ENCODE assay signal across 23 mouse cellular contexts in the genomic region with DNA sequence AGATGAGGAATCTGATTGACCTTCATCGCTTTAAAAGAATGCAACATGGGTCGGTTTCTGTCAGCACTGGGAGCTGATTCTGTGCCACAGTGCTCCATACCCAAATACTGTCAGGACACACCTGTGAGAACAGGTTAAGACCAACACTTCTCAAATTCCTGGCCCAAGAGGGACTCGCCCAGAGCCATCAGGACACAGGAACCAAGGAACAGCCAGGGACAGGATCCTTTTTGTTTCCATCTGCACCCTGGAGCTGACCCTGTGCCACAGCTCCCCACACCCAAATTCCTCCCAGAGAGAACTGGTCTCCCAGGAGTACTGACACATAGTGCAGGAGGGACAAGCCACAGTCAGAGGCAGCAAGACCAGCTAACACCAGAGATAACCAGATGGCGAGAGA.
"Had no signal": no experiment of that assay in that cellular context is flagged by ENCODE, and none has a peak within 500 bp of the region (broad histone marks: within the 10 kb centered on the region; RNA-seq: fewer than 3 reads in every experiment).

No protein-coding gene starts in this region.

- H3K27ac ChIP-seq: hindbrain, embryonic 13.5 days; hindbrain, embryonic 15.5 days; hindbrain, postnatal 0 days; intestine, embryonic 15.5 days; kidney, embryonic 15.5 days; kidney, postnatal 0 days; limb, embryonic 13.5 days; limb, embryonic 15.5 days; liver, embryonic 12.5 days; liver, embryonic 14.5 days had no signal

- H3K4me3 ChIP-seq: heart, embryonic 12.5 days; hindbrain, embryonic 13.5 days; hindbrain, embryonic 15.5 days; intestine, embryonic 15.5 days; kidney, embryonic 15.5 days; limb, embryonic 13.5 days; limb, embryonic 15.5 days; liver, embryonic 12.5 days had no signal

- ATAC-seq: hindbrain, postnatal 0 days; intestine, embryonic 15.5 days had no signal

- H3K27me3 ChIP-seq: heart, embryonic 12.5 days; hindbrain, embryonic 13.5 days; hindbrain, embryonic 15.5 days; intestine, embryonic 15.5 days; kidney, embryonic 15.5 days; limb, embryonic 13.5 days; limb, embryonic 15.5 days; liver, embryonic 12.5 days had no signal

- H3K36me3 ChIP-seq: intestine, embryonic 15.5 days had no signal

- H3K9me3 ChIP-seq: heart, embryonic 12.5 days; hindbrain, embryonic 13.5 days; hindbrain, embryonic 15.5 days; intestine, embryonic 15.5 days; liver, embryonic 12.5 days had no signal

- H3K9ac ChIP-seq: heart, embryonic 12.5 days; hindbrain, embryonic 13.5 days; hindbrain, embryonic 15.5 days; intestine, embryonic 15.5 days; kidney, embryonic 15.5 days; limb, embryonic 13.5 days; limb, embryonic 15.5 days; liver, embryonic 12.5 days; liver, embryonic 14.5 days had no signal

- H3K4me2 ChIP-seq: heart, embryonic 12.5 days; hindbrain, embryonic 13.5 days; hindbrain, embryonic 15.5 days; intestine, embryonic 15.5 days; kidney, embryonic 15.5 days; limb, embryonic 13.5 days; limb, embryonic 15.5 days; liver, embryonic 12.5 days had no signal

- H3K4me1 ChIP-seq: hindbrain, embryonic 15.5 days; intestine, embryonic 15.5 days; limb, embryonic 13.5 days; limb, embryonic 15.5 days had no signal

- DNase-seq: gastrocnemius, postnatal 14 days; heart, adult 18-20 months; heart, postnatal 10 days; heart, postnatal 36 days; kidney, adult 11 months; kidney, adult 2 months; kidney, adult 9 months; kidney, postnatal 14 days; kidney, postnatal 36 days; layer of hippocampus, adult 9-11 months; layer of hippocampus, postnatal 36 days; left cerebral cortex, postnatal 4 days had no signal
